Mouse (Mus musculus) liver, adult 2 months (tissue): ENCODE results near the gene Nbr1. TPM values are rescaled to one million over a fixed set of nuclear protein-coding genes. Genes with fewer than 3 reads are reported as not detected.

Source experiments
- DNase-seq: peaks from one replicate; pipeline ENCODE4 v3.0.0-alpha.2; 2011; ENCODE audit warnings: low read depth, low spot score; ENCODE audit errors: extremely low read depth
- H3K27ac ChIP-seq: fragments of 200-500 bp; replicated peaks from 2 replicates; pipeline ENCODE4 v1.5.1; 2012; ENCODE audit warnings: low read depth, mild to moderate bottlenecking, control low read depth, inconsistent platforms, low read length; ENCODE audit not compliant: insufficient read depth
- H3K27me3 ChIP-seq: fragments of 200-500 bp; 2 replicates; pipeline ENCODE4 v1.6.1; 2012; ENCODE audit warnings: mild to moderate bottlenecking, moderate library complexity, low read length, inconsistent platforms; ENCODE audit not compliant: control insufficient read depth, insufficient read depth
- H3K36me3 ChIP-seq: fragments of 200-500 bp; 2 replicates; pipeline ENCODE4 v1.6.1; 2012; ENCODE audit warnings: low read length, inconsistent platforms; ENCODE audit not compliant: control insufficient read depth, insufficient read depth
- H3K4me1 ChIP-seq: fragments of 200-500 bp; 2 replicates; pipeline ENCODE4 v1.6.1; 2011; ENCODE audit warnings: low read length; ENCODE audit not compliant: control insufficient read depth, insufficient read depth
- H3K4me3 ChIP-seq: fragments of 200-500 bp; 2 replicates; pipeline ENCODE4 v1.5.1; 2011; ENCODE audit warnings: low read depth, mild to moderate bottlenecking, control low read depth, low read length, moderate library complexity; ENCODE audit not compliant: insufficient read depth
- H3K79me2 ChIP-seq: fragments of 200-500 bp; 2 replicates; pipeline ENCODE4 v1.6.1; 2012; ENCODE audit warnings: inconsistent platforms, mild to moderate bottlenecking, low read length, moderate library complexity; ENCODE audit not compliant: control insufficient read depth, insufficient read depth
- H3K9ac ChIP-seq: fragments of 200-500 bp; 2 replicates; pipeline ENCODE4 v1.6.1; 2012; ENCODE audit warnings: low read depth, mild to moderate bottlenecking, control low read depth, inconsistent platforms, low read length
- CTCF ChIP-seq: fragments of 200-500 bp; IDR thresholded peaks from 2 replicates; pipeline ENCODE4 v1.5.1; 2011; ENCODE audit warnings: low read depth, low read length, control low read depth
- POLR2A ChIP-seq: fragments of 200-500 bp; IDR thresholded peaks from 2 replicates; pipeline ENCODE4 v1.6.1; 2011; ENCODE audit warnings: low read length, control low read depth; ENCODE audit not compliant: insufficient read depth; ENCODE audit errors: extremely low read depth
- WGBS: fragments of 180-500 bp; shearing (Covaris S2); methylation state at CpG from one replicate; pipeline ENCODE4 v1.1.7; 2018; 5-methylcytosine and 5-hydroxymethylcytosine counted together
- polyA plus RNA-seq: library from polyadenylated mRNA; depleted of rRNA; stranded (reverse); fragments of >200 nt; gene quantifications from 2 replicates; pipeline ENCODE4 v1.2.3, GENCODE M21; 2012; rRNA removed
- total RNA-seq: library from RNA; depleted of rRNA; stranded (reverse); fragments of >200 nt; gene quantifications from 2 replicates; pipeline ENCODE4 v1.2.3, GENCODE M21; 2014; rRNA removed

Nbr1 gene
- total RNA-seq (211 and 222 TPM in 2 replicates), polyA plus RNA-seq (114 and 141 TPM in 2 replicates)

- DNase-seq = peak; percentile 97
- peaks cover 1% of the 10 kb centered on the region for H3K4me1 ChIP-seq
- peak within 1 kb of the TSS; percentile 88 for H3K4me3 ChIP-seq
- H3K27ac ChIP-seq = peak within 1 kb of the TSS; percentile 95
- peaks cover 7% of the 10 kb centered on the region for H3K36me3 ChIP-seq
- H3K27me3 ChIP-seq = no peaks in the 10 kb centered on the region
- TF ChIP-seq POLR2A (no peak), CTCF (no peak)
- WGBS = under 1% methylated on average over 43 of the region's 43 CpGs
- peaks cover 2% of the 10 kb centered on the region; the same call in 1 of the 2 replicates for H3K79me2 ChIP-seq
- H3K9ac ChIP-seq = peak within 1 kb of the TSS; percentile 93
These were observed at the start of gene Nbr1, which contains the start of gene Brca1 for GRCm38 (mm10) chr11:101551751-101552475. Gene Nbr1, plus strand, starts transcription at chr11:101552149. Gene Brca1, minus strand, starts transcription at chr11:101551955.

- WGBS = 96% methylated on average over 5 of the region's 5 CpGs
- Histone ChIP-seq H3K27ac (no peak overlapping the region), H3K79me2 (no peaks in the 10 kb centered on the region), H3K36me3 (no peaks in the 10 kb centered on the region), H3K4me3 (no peak overlapping the region), H3K9ac (no peak overlapping the region), H3K27me3 (no peaks in the 10 kb centered on the region), H3K4me1 (no peaks in the 10 kb centered on the region)
- DNase-seq = no peak
- TF ChIP-seq CTCF (no peak), POLR2A (no peak)
These were observed 45.6 kb upstream of the Nbr1 start for GRCm38 (mm10) chr11:101506269-101506780.

- Histone ChIP-seq H3K9ac (no peak overlapping the region), H3K79me2 (no peaks in the 10 kb centered on the region), H3K4me1 (no peaks in the 10 kb centered on the region), H3K27me3 (no peaks in the 10 kb centered on the region), H3K36me3 (no peaks in the 10 kb centered on the region), H3K27ac (no peak overlapping the region), H3K4me3 (no peak overlapping the region)
- WGBS = 89% methylated on average over 7 of the region's 7 CpGs
- no peak for TF ChIP-seq CTCF
- TF ChIP-seq POLR2A = no peak
- DNase-seq = peak; percentile 55
These were observed 44.9 kb upstream of the Nbr1 start for GRCm38 (mm10) chr11:101507090-101507489.

- 31% methylated on average over 5 of the region's 5 CpGs for WGBS
- TF ChIP-seq CTCF = peak; percentile 45; the same call in 1 of the 2 replicates
- TF ChIP-seq POLR2A = no peak
- Histone ChIP-seq H3K27me3 (no peaks in the 10 kb centered on the region), H3K36me3 (no peaks in the 10 kb centered on the region), H3K79me2 (no peaks in the 10 kb centered on the region), H3K27ac (peak overlapping the region; percentile 26), H3K4me1 (peaks cover 4% of the 10 kb centered on the region), H3K4me3 (no peak overlapping the region), H3K9ac (no peak overlapping the region)
- peak; percentile 73 for DNase-seq
These were observed 33.0 kb upstream of the Nbr1 start for GRCm38 (mm10) chr11:101518937-101519336.

GRCm38 (mm10) chr11:101519364-101519763 lies 32.6 kb upstream of the Nbr1 start:
- peak; percentile 95 for DNase-seq
- Histone ChIP-seq H3K27ac (peak overlapping the region; percentile 61), H3K9ac (no peak overlapping the region), H3K4me1 (peaks cover 7% of the 10 kb centered on the region), H3K36me3 (no peaks in the 10 kb centered on the region), H3K27me3 (no peaks in the 10 kb centered on the region), H3K79me2 (no peaks in the 10 kb centered on the region), H3K4me3 (no peak overlapping the region)
- TF ChIP-seq CTCF = no peak
- TF ChIP-seq POLR2A = no peak
- 25% methylated on average over 6 of the region's 6 CpGs for WGBS

- Histone ChIP-seq H3K27ac (0 out of 2 replicates have a peak overlapping the region, but pooled peaks have one; percentile 36), H3K4me3 (no peak overlapping the region), H3K36me3 (no peaks in the 10 kb centered on the region), H3K27me3 (no peaks in the 10 kb centered on the region), H3K4me1 (peaks cover 10% of the 10 kb centered on the region), H3K9ac (no peak overlapping the region), H3K79me2 (no peaks in the 10 kb centered on the region)
- DNase-seq = peak; percentile 84
- 57% methylated on average over 8 of the region's 8 CpGs for WGBS
- TF ChIP-seq CTCF (no peak), POLR2A (no peak)
These were observed 27.5 kb upstream of the Nbr1 start for GRCm38 (mm10) chr11:101524446-101524845.
